Mouse (Mus musculus) skeletal muscle tissue, postnatal 0 days (tissue): ENCODE results near the gene Prss32. TPM values are rescaled to one million over a fixed set of nuclear protein-coding genes. Genes with fewer than 3 reads are reported as not detected.

Experiments
- microRNA-seq, 2 experiments: library from miRNA; unstranded; fragments of <30 nt; microRNA quantifications; one replicate each; pipeline ENCODE4; 2016
- polyA plus RNA-seq: library from polyadenylated mRNA; unstranded; fragments of >200 nt; fragmentation: Nextera tagmentation; extraction: Ambion mirVana; gene quantifications from 2 replicates; pipeline ENCODE4 v1.2.1, GENCODE M21; 2015

Gene Prss32
- not detected in 2 replicates for polyA plus RNA-seq

DNA sequence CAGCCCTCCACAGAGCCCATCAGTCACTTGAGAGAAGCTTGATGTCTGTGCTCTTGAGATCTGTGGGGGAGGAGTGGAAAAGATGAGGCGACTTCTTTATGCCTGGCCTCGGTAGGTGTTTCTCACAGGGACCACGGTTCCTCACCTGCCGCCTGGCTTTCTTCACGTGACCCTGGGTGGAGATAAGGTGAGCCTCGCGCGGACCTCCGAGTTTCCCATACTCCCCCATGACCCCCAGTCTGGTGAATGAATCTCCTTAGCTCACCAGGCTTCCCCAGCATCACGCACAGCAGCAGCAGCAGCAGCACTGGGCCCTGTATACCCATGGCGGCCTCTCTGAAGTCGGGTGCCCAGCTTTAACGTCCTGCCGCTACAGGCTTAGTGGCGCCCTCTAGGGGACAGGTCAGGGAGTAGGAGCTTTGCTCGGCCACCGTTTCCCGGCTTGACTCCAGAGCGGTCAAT, at the start of gene Prss32, which contains the start of gene Prss41:
Gene Prss32, plus strand, starts transcription at position 44 of the 462 bp plus-strand sequence.
Gene Prss41, minus strand, starts transcription at position 361 of the 462 bp plus-strand sequence.

DNA sequence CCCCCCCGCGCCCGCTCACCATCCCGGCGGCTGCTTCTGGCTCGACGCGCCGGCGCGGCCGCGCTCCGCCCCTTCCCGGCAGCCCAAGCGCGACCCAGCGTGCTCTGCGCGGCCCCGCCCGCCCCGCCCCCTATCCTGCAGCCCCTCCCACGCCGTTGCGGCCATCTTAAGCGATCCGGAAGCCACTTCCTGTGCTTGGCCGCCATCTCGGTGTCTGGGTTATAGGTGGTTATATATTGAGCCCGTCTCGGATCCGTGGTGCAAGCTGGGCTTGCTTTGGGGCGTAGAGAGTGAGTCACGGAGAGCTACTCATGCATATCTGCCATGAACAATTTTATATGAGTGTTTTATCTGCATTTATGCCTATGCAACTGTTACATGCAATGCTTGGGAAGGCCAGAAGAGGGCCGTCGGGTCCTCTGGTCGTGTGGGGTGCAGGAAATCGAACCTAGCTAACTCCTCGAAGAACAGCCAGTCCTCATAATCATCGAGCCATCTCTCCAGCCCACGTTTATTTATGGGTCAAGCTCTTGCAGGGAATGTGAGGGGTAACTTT, 14.5 kb upstream of the Prss32 start, which contains the start of gene Elob:
Gene Elob, minus strand, starts transcription at position 73 of the 556 bp plus-strand sequence.

DNA sequence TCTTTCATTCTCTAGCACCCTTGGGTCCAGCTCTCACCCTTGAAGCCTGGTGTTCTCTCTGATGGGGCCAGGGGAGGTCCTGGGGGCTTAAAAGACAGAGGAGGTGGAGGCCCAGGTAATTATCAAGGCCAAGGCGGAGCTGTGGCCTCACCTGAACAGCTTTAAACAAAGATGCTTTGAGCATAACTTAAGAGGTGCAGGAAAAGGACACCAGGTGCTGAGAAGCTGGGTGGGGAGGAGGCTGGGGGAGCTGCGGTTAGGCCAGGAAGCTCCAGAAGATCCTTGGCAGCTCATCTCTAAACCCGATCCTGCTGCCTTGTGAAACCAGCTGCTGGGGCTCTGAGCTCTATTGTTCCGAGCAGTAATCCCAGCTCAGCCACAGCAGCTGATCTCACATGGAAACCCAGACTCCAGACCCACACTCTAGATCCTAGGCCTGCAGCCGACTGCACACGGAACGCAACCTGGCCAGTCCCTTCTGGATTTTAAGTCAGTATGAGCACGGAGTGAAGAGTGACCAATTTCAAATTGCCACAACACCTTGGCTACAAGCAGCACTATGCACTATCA, 7.6 kb upstream of the Prss32 start, which contains the start of gene Prss33:
Gene Prss33, minus strand, starts transcription at position 51 of the 570 bp plus-strand sequence.

DNA sequence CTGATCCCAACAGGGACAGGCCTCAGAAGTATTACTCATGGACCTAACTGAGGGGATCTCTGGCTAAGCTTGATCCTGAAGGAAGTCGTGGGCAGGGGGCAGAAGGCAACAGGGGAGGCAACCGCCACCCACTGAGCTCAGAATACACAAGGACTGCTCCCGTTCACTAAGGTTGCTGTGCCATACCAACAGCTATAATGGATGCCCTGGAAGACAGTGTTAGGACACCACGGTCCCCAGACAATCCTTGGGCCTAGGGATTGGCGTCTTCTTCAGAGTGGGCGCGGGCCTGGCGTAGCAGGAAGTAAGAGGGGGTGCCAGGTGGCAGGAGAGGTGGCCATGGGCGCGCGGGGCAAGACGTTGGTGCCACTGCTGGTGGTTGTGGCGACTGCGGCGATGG, 24.1 kb downstream of the Prss32 start, which contains the start of gene Prss21:
Gene Prss21, plus strand, starts transcription at position 301 of the 400 bp plus-strand sequence.

DNA sequence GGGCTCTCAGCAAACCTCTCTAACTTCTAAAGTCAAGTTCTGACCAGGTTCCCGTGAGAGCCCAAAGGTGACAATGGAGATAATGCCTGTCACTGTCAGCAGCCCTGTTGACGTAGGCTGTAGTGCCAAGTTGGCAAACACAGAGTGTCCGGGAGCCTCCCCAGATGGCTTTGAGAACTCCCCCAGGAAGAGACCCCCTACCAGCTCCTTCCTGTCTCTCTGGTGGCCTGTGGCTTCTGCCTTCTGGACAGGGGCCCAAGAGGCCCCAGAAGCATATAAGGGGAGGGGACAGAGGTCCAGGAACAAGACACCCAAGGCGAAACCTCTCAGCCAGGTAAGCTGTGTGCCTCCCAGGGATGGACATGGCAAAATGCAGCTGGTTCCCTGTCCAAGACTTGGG, 36.9 kb downstream of the Prss32 start, which contains the start of the genes Dcpp1 and Dcpp2:
Gene Dcpp1, plus strand, starts transcription at position 301 of the 400 bp plus-strand sequence.
Gene Dcpp2, plus strand, starts transcription at position 305 of the 400 bp plus-strand sequence.

Small RNA genes within 50 kb of the gene (microRNA-seq; reads per million reads assigned to microRNA genes)
- gene Mir5125: 0.10 to 0.85 reads per million in 2 experiments

Other genes starting within 250 kb of the Prss32 start
- 4.7 and 5.1 TPM in 2 replicates for gene Zfp13, start 244.4 kb upstream of the Prss32 start, polyA plus RNA-seq
- not detected in 2 replicates for gene Zscan10, start 243.0 kb upstream of the Prss32 start, polyA plus RNA-seq
- 0.14 and 0.41 TPM in 2 replicates for gene Mmp25, start 198.6 kb upstream of the Prss32 start, polyA plus RNA-seq
- gene Bicdl2, start 183.3 kb upstream of the Prss32 start, polyA plus RNA-seq: 1.2 TPM in 1 of 2 replicates, not detected in the other
- gene Hcfc1r1, start 170.3 kb upstream of the Prss32 start, polyA plus RNA-seq: 353 and 354 TPM in 2 replicates
- gene Thoc6, start 170.0 kb upstream of the Prss32 start, polyA plus RNA-seq: 22.8 and 25.1 TPM in 2 replicates
- 64.2 and 68.3 TPM in 2 replicates for gene Tnfrsf12a, start 166.4 kb upstream of the Prss32 start, polyA plus RNA-seq
- gene Cldn6, start 164.6 kb upstream of the Prss32 start, polyA plus RNA-seq: not detected in 2 replicates
- gene Cldn9, start 159.8 kb upstream of the Prss32 start, polyA plus RNA-seq: 1.3 and 1.5 TPM in 2 replicates
- gene 1520401A03Rik, start 121.1 kb upstream of the Prss32 start, polyA plus RNA-seq: 0.81 and 0.83 TPM in 2 replicates
- gene Pkmyt1, start 117.5 kb upstream of the Prss32 start, polyA plus RNA-seq: 11.1 and 12.5 TPM in 2 replicates
- gene Paqr4, start 103.0 kb upstream of the Prss32 start, polyA plus RNA-seq: 9.9 and 15.9 TPM in 2 replicates
- 0.35 and 1.5 TPM in 2 replicates for gene Kremen2, start 98.0 kb upstream of the Prss32 start, polyA plus RNA-seq
- gene Flywch1, start 72.3 kb upstream of the Prss32 start, polyA plus RNA-seq: 33.8 and 34.1 TPM in 2 replicates
- 11.9 and 13.5 TPM in 2 replicates for gene Flywch2, start 57.8 kb upstream of the Prss32 start, polyA plus RNA-seq
- 234 and 263 TPM in 2 replicates for gene Srrm2, start 53.3 kb upstream of the Prss32 start, polyA plus RNA-seq
- gene Elob, start 14.7 kb upstream of the Prss32 start, polyA plus RNA-seq: 1,095 and 1,181 TPM in 2 replicates
- not detected in 2 replicates for gene Prss33, start 7.8 kb upstream of the Prss32 start, polyA plus RNA-seq
- not detected in 2 replicates for gene Prss41, start 317 bp downstream of the Prss32 start, polyA plus RNA-seq
- not detected in 2 replicates for gene Prss21, start 24.2 kb downstream of the Prss32 start, polyA plus RNA-seq
- not detected in 2 replicates for gene Dcpp1, start 37.0 kb downstream of the Prss32 start, polyA plus RNA-seq
- gene Dcpp2, start 37.0 kb downstream of the Prss32 start, polyA plus RNA-seq: not detected in 2 replicates
- not detected in 2 replicates for gene Dcpp3, start 73.6 kb downstream of the Prss32 start, polyA plus RNA-seq
- not detected in 2 replicates for gene Sbp, start 97.8 kb downstream of the Prss32 start, polyA plus RNA-seq
- not detected in 2 replicates for gene Sbpl, start 111.4 kb downstream of the Prss32 start, polyA plus RNA-seq
- not detected in 2 replicates for gene Prss30, start 136.7 kb downstream of the Prss32 start, polyA plus RNA-seq
- gene Prss22, start 154.2 kb downstream of the Prss32 start, polyA plus RNA-seq: not detected in 2 replicates
- 0.13 TPM in 1 of 2 replicates, not detected in the other for gene Prss27, start 194.3 kb downstream of the Prss32 start, polyA plus RNA-seq
- 26.5 and 30.3 TPM in 2 replicates for gene Kctd5, start 229.6 kb downstream of the Prss32 start, polyA plus RNA-seq